Mouse (Mus musculus) heart, adult 18-20 months (tissue): ENCODE measurements around the gene Camta1. TPM values are rescaled to one million over a fixed set of nuclear protein-coding genes. Genes with fewer than 3 reads are reported as not detected.

Experiments
- DNase-seq, 2 experiments: peaks; one replicate each; pipeline ENCODE4 v3.0.0; 2021 to 2022; ENCODE audit warnings: mixed read lengths in 1 of 2
- total RNA-seq, 2 experiments: library from RNA; stranded (reverse); gene quantifications; 2 replicates each; pipeline ENCODE4 v1.2.3; 2021

Camta1 gene
- total RNA-seq, 2 experiments from 2014 or later = 207 to 208 TPM

GRCm38 (mm10) chr4:151520103-151520502 lies 341.6 kb downstream of the Camta1 start:
- peak; percentile 43 to 77 for DNase-seq

DNA sequence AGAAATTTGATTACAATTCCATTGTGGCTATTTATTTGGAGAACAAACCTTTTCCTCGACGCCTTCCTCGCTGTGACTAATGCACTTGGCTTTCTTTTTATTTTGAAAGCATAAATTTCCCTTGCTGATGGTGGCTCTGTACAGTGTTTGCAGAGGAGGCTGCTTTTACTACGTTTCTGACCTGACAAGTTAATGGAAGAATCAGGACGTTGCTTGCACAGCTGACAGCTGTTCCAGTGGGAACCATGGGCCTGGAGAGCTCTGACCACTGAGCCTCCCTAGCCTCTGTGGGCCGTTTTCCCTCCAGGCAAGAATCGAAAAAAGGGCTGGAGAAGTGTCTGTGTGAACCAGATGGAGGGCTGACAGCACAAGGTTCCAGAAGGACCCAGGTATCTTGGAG lies 342.7 kb downstream of the Camta1 start:
- DNase-seq = no peak

GRCm38 (mm10) chr4:151516998-151517799 lies 344.5 kb downstream of the Camta1 start:
- DNase-seq = peak; percentile 38 to 45

- DNase-seq = no peak
Measured at GRCm38 (mm10) chr4:151515316-151515715, 346.4 kb downstream of the Camta1 start.

DNA sequence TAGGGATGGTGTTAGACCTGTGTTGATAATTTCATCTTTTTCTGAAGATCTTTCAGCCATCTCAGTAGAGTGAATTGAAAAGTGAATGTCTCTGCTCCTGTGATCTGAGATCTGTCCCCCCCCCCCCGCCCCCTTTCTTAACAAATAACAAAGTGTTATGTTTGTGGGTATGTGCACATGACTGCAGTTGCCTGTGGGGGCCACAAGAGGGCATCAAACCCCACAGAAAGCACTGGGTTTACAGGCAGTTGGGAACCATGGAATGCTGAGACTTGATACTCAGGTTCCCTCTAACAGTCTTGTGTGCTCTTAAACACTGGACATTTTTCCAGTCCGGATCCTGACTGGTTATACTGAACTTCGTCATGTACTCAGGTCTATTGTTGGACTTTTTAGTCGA lies 350.6 kb downstream of the Camta1 start:
- no peak for DNase-seq

DNA sequence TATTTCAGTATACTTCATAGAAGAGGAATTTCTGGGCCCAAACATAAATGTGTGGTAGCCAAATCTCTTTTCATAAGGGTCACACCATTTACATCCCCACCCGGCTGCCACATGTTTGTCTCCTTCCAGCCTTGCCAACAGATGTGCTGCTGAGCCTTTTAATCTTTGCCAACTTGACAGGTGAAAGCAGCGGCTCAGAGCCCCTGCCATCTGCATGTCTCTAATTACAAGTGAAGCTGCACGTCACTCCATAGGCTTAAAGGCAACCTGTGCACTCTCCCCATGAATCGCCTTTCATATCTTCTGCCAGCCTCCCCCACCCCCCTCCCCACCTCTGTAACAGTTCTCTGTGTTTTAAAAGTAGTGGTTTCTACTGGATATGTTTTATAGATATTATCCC lies 351.3 kb downstream of the Camta1 start:
- DNase-seq = no peak

DNA sequence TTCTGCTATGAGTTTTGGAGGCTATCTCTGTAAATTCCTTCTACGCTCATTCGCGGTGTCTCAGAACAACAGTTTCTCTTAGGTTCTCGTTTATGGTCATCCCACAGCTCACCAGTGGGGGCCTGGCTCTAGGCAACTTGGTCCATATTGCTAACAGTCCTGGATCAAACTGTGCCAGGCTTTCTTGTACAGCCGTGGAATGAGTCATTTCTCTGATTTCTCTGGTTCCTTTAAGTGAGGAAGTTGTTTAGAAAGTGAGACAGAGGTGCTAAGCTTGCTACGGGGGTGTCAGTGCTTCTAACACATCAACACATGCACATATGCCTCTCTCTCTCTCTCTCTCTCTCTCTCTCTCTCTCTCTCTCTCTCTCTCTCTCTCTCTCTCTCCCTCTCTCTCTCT lies 355.0 kb downstream of the Camta1 start:
- DNase-seq = no peak

- no peak for DNase-seq
Measured at GRCm38 (mm10) chr4:151498481-151499276, 363.0 kb downstream of the Camta1 start.

DNA sequence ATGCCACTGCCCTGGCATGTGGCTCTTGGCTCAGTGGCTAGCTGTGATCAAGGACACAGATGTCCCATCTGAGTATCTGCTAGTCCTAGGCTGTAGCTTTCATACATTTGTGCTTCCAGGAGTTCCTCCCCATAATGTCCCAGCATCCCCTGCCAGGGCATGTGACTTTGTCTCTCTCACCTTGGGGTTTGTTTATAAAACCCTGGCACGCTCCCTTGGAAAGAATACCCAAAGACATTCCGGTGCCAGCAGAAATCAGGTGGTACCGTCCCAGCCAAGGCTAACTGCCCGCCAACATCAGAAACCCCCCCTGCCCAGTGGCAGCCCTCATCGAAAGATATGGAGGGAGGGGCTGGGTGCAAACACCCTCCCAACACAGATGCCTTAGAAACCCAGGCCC lies 365.1 kb downstream of the Camta1 start:
- peak; percentile 48 to 55 for DNase-seq

GRCm38 (mm10) chr4:151495276-151495882 lies 366.3 kb downstream of the Camta1 start:
- no peak for DNase-seq

- DNase-seq = no peak
Measured at GRCm38 (mm10) chr4:151492786-151493185, 368.9 kb downstream of the Camta1 start.

DNA sequence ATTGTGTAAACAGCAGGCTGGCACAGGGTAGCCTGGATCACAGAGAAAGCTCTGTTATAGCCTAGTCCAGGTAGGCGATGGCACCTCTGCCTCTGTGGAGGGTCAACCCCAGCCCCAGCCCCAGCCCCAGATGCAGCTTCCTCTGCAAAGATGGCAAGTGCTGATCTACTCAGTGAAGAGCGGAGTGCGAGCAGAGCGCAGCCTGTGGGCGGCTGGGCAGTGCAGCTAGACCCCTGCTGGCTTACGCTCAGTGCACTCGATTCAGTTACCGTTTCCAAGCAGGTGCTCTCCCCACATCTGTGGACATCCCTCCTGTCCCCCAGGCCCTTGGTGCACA lies 377.7 kb downstream of the Camta1 start:
- no peak for DNase-seq

GRCm38 (mm10) chr4:151483299-151483976 lies 378.2 kb downstream of the Camta1 start:
- peak; percentile 36 to 67 for DNase-seq

GRCm38 (mm10) chr4:151480928-151481327 lies 380.7 kb downstream of the Camta1 start:
- no peak for DNase-seq

GRCm38 (mm10) chr4:151477950-151478349 lies 383.7 kb downstream of the Camta1 start:
- no peak for DNase-seq

DNA sequence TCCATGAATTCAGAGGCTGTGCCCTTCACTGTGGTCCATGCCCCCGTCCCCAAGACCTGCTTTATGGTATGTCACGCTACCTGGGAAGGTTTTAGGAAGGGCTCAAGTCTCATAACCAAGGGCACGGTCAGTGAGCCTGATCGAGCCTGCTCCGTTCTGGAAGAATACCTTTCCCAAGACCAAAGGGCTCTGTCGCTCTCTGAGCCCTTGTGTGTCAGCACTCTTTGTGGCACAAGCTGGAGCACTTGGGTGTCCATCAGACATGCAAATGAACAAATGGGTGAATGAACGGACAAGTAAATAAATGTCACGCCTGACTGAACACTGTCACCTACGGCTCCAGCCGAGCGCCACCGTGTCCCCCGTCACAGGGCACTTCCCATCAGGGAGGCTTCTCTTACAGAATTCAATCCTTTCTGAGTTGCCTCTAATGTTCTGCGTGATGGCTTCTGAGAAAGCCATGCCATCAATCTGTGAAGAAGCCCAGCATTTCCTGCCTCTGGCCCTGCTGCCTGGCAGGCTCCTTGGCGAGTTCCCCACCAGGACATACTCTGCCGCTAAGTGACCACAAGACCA lies 386.7 kb downstream of the Camta1 start:
- no peak for DNase-seq

DNA sequence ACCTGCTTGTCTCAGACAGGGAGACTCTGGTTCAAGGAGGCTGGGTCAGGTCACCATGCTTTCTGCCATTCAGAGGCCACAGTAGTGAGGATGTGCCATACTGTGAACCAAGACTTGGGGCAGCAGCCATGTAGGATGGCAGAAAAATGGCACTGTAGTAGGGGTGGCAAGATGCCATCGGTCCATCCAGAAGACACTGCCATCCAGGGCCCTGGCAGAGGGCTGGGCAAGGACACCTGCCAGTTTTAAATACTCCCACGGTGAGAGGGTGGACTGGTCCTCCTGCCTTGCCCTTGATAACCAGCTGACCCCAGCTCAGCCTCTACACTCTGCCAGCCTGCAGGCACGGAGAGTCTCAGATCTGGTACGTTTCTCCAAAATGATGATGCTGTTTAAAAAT lies 389.8 kb downstream of the Camta1 start:
- no peak for DNase-seq

GRCm38 (mm10) chr4:151468381-151468780 lies 393.3 kb downstream of the Camta1 start:
- DNase-seq = no peak

- DNase-seq = no peak
Measured at GRCm38 (mm10) chr4:151458686-151459085, 403.0 kb downstream of the Camta1 start.

DNA sequence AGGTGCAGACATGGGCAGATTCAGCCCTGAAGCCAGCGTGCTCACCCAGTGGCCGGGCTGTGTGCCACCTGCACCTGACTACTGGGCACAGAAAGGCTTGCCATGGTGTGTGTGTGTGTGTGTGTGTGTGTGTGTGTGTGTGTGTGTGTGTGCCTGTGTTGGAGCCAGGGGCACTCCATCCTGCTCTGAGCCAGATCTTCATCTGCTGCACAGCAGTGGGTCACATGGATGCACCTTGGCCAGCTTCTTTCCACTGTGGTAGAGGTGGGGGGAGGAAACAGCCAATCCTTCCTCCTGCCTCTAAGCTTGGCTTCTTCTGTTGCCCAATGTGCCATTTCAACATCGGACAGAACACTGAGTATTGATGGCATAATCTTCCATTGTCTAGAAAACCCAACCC lies 407.1 kb downstream of the Camta1 start:
- DNase-seq = peak; percentile 48 to 58

DNA sequence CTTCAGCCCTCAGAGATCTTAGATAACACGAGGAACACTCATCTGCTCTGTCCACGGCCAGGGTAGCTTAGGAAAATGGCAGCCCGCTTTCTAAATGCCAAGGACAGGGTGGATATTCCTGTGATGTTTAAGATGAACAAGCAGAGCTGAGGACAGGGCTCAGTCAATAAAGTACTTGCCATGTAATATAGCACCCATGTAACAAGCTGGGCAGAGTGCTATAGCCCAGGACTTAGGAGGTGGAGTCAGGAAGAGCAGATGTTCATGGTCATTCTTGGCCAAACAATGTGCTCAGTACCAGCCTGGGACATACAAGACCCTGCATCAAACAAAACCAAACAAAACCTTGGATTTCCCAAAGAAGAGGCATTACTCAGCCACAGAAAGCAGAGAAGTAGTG lies 407.6 kb downstream of the Camta1 start:
- DNase-seq = no peak

- DNase-seq = no peak
Measured at GRCm38 (mm10) chr4:151451885-151452284, 409.8 kb downstream of the Camta1 start.
